Mouse (Mus musculus): Measurements from ENCODE around the gene Gm47955. TPM values are rescaled to one million over a fixed set of nuclear protein-coding genes. Genes with fewer than 3 reads are reported as not detected.
"Not testable (repeated sequence)": the region's sequence is repeated elsewhere in the genome, so short reads cannot be mapped to it uniquely, and the experiment has no call there.

Gene Gm47955
- polyA plus RNA-seq, 1 experiment from 2014 or later, result not detected

GRCm38 (mm10) chr1:82946029-82946428 lies 14.1 kb upstream of the Gm47955 start:
- H3K4me1 ChIP-seq (replicated peaks; ENCODE audit: control insufficient read depth, insufficient read depth, low read length); DNase-seq (ENCODE audit: low spot score); H3K9ac ChIP-seq (ENCODE audit: low read depth, low read length); H3K9me3 ChIP-seq (ENCODE audit: control insufficient read depth, low read length); H3K27ac ChIP-seq (ENCODE audit: low read depth, low read length); H3K4me3 ChIP-seq (ENCODE audit: low read depth, low read length); H3K27me3 ChIP-seq (replicated peaks; ENCODE audit: control insufficient read depth, insufficient read depth, low read length); H3K36me3 ChIP-seq (ENCODE audit: control insufficient read depth, insufficient read depth, low read length); ATAC-seq (replicated peaks; ENCODE audit: low FRiP score); H3K4me2 ChIP-seq: not testable (repeated sequence)
- 91% methylated on average over 2 of the region's 2 CpGs for WGBS

- H3K27ac ChIP-seq (ENCODE audit: low read depth, low read length), result no peak overlapping the region
- ATAC-seq (replicated peaks; ENCODE audit: low FRiP score) (no peak), DNase-seq (ENCODE audit: low spot score) (no peak)
- no peak overlapping the region for H3K4me2 ChIP-seq
- no peak overlapping the region for H3K9ac ChIP-seq (ENCODE audit: low read depth, low read length)
- no peak overlapping the region for H3K4me3 ChIP-seq (ENCODE audit: low read depth, low read length)
- 86% methylated on average over 2 of the region's 2 CpGs for WGBS
- no peaks in the 10 kb centered on the region for H3K27me3 ChIP-seq (replicated peaks; ENCODE audit: control insufficient read depth, insufficient read depth, low read length)
- H3K36me3 ChIP-seq (ENCODE audit: control insufficient read depth, insufficient read depth, low read length), result no peaks in the 10 kb centered on the region
- no peaks in the 10 kb centered on the region for H3K9me3 ChIP-seq (ENCODE audit: control insufficient read depth, low read length)
- no peaks in the 10 kb centered on the region for H3K4me1 ChIP-seq (replicated peaks; ENCODE audit: control insufficient read depth, insufficient read depth, low read length)
These were observed 11.5 kb upstream of the Gm47955 start for GRCm38 (mm10) chr1:82948601-82949000.

GRCm38 (mm10) chr1:82955913-82956312 lies 4.2 kb upstream of the Gm47955 start, which contains the start of gene Gm7544:
Gene Gm7544 (minus strand): TSS chr1:82956013.
- H3K4me3 ChIP-seq (ENCODE audit: low read depth, low read length); ATAC-seq (replicated peaks; ENCODE audit: low FRiP score); DNase-seq (ENCODE audit: low spot score); H3K9ac ChIP-seq (ENCODE audit: low read depth, low read length); H3K4me1 ChIP-seq (replicated peaks; ENCODE audit: control insufficient read depth, insufficient read depth, low read length); H3K27ac ChIP-seq (ENCODE audit: low read depth, low read length); H3K36me3 ChIP-seq (ENCODE audit: control insufficient read depth, insufficient read depth, low read length); H3K4me2 ChIP-seq; H3K27me3 ChIP-seq (replicated peaks; ENCODE audit: control insufficient read depth, insufficient read depth, low read length); H3K9me3 ChIP-seq (ENCODE audit: control insufficient read depth, low read length): not testable (repeated sequence)

GRCm38 (mm10) chr1:82966413-82966812 lies 6.3 kb downstream of the Gm47955 start:
- DNase-seq (ENCODE audit: low spot score), result no peak
- Histone ChIP-seq H3K9ac (ENCODE audit: low read depth, low read length) (no peak overlapping the region), H3K4me1 (replicated peaks; ENCODE audit: control insufficient read depth, insufficient read depth, low read length) (no peaks in the 10 kb centered on the region), H3K36me3 (ENCODE audit: control insufficient read depth, insufficient read depth, low read length) (no peaks in the 10 kb centered on the region), H3K27ac (ENCODE audit: low read depth, low read length) (no peak overlapping the region), H3K4me2 (no peak overlapping the region), H3K9me3 (ENCODE audit: control insufficient read depth, low read length) (no peaks in the 10 kb centered on the region), H3K4me3 (ENCODE audit: low read depth, low read length) (no peak overlapping the region), H3K27me3 (replicated peaks; ENCODE audit: control insufficient read depth, insufficient read depth, low read length) (no peaks in the 10 kb centered on the region)
- no peak for ATAC-seq (replicated peaks; ENCODE audit: low FRiP score)
- WGBS, result 66% methylated on average over 3 of the region's 3 CpGs

GRCm38 (mm10) chr1:82972046-82972445 lies 12.0 kb downstream of the Gm47955 start:
- Histone ChIP-seq H3K27me3 (replicated peaks; ENCODE audit: control insufficient read depth, insufficient read depth, low read length) (no peaks in the 10 kb centered on the region), H3K36me3 (ENCODE audit: control insufficient read depth, insufficient read depth, low read length) (no peaks in the 10 kb centered on the region), H3K27ac (ENCODE audit: low read depth, low read length) (no peak overlapping the region), H3K9me3 (ENCODE audit: control insufficient read depth, low read length) (no peaks in the 10 kb centered on the region), H3K4me2 (no peak overlapping the region), H3K4me1 (replicated peaks; ENCODE audit: control insufficient read depth, insufficient read depth, low read length) (peaks cover 14% of the 10 kb centered on the region), H3K9ac (ENCODE audit: low read depth, low read length) (no peak overlapping the region), H3K4me3 (ENCODE audit: low read depth, low read length) (no peak overlapping the region)
- no peak for DNase-seq (ENCODE audit: low spot score)
- 17% methylated on average over 4 of the region's 4 CpGs for WGBS
- no peak; the same call in 1 of the 2 replicates for ATAC-seq (replicated peaks; ENCODE audit: low FRiP score)

GRCm38 (mm10) chr1:82973244-82973643 lies 13.2 kb downstream of the Gm47955 start:
- no peak for DNase-seq (ENCODE audit: low spot score)
- Histone ChIP-seq H3K4me2 (no peak overlapping the region), H3K36me3 (ENCODE audit: control insufficient read depth, insufficient read depth, low read length) (no peaks in the 10 kb centered on the region), H3K9ac (ENCODE audit: low read depth, low read length) (no peak overlapping the region), H3K27me3 (replicated peaks; ENCODE audit: control insufficient read depth, insufficient read depth, low read length) (no peaks in the 10 kb centered on the region), H3K9me3 (ENCODE audit: control insufficient read depth, low read length) (no peaks in the 10 kb centered on the region), H3K27ac (ENCODE audit: low read depth, low read length) (no peak overlapping the region), H3K4me3 (ENCODE audit: low read depth, low read length) (no peak overlapping the region), H3K4me1 (replicated peaks; ENCODE audit: control insufficient read depth, insufficient read depth, low read length) (peaks cover 14% of the 10 kb centered on the region)
- WGBS, result 64% methylated on average over 1 of the region's 1 CpGs
- no peak for ATAC-seq (replicated peaks; ENCODE audit: low FRiP score)

- Histone ChIP-seq H3K4me1 (replicated peaks; ENCODE audit: control insufficient read depth, insufficient read depth, low read length) (peaks cover 14% of the 10 kb centered on the region), H3K27me3 (replicated peaks; ENCODE audit: control insufficient read depth, insufficient read depth, low read length) (no peaks in the 10 kb centered on the region), H3K9ac (ENCODE audit: low read depth, low read length) (no peak overlapping the region), H3K4me2 (peak overlapping the region; percentile 33; the same call in 1 of the 2 replicates), H3K36me3 (ENCODE audit: control insufficient read depth, insufficient read depth, low read length) (no peaks in the 10 kb centered on the region), H3K9me3 (ENCODE audit: control insufficient read depth, low read length) (no peaks in the 10 kb centered on the region), H3K27ac (ENCODE audit: low read depth, low read length) (no peak overlapping the region), H3K4me3 (ENCODE audit: low read depth, low read length) (no peak overlapping the region)
- DNase-seq (ENCODE audit: low spot score), result no peak
- WGBS, result 34% methylated on average over 6 of the region's 6 CpGs
- no peak for ATAC-seq (replicated peaks; ENCODE audit: low FRiP score)
These were observed 13.8 kb downstream of the Gm47955 start for GRCm38 (mm10) chr1:82973901-82974300.

- ATAC-seq (replicated peaks; ENCODE audit: low FRiP score) (peak; percentile 77), DNase-seq (ENCODE audit: low spot score) (no peak)
- Histone ChIP-seq H3K9me3 (ENCODE audit: control insufficient read depth, low read length) (no peaks in the 10 kb centered on the region), H3K4me2 (peak overlapping the region; percentile 33), H3K27me3 (replicated peaks; ENCODE audit: control insufficient read depth, insufficient read depth, low read length) (no peaks in the 10 kb centered on the region), H3K36me3 (ENCODE audit: control insufficient read depth, insufficient read depth, low read length) (no peaks in the 10 kb centered on the region), H3K4me3 (ENCODE audit: low read depth, low read length) (no peak overlapping the region), H3K4me1 (replicated peaks; ENCODE audit: control insufficient read depth, insufficient read depth, low read length) (peaks cover 14% of the 10 kb centered on the region), H3K27ac (ENCODE audit: low read depth, low read length) (no peak overlapping the region), H3K9ac (ENCODE audit: low read depth, low read length) (no peak overlapping the region)
- 32% methylated on average over 9 of the region's 9 CpGs for WGBS
These were observed 14.3 kb downstream of the Gm47955 start for GRCm38 (mm10) chr1:82974342-82974741.

- Histone ChIP-seq H3K4me1 (replicated peaks; ENCODE audit: control insufficient read depth, insufficient read depth, low read length) (peaks cover 14% of the 10 kb centered on the region), H3K27ac (ENCODE audit: low read depth, low read length) (no peak overlapping the region), H3K4me2 (no peak overlapping the region), H3K9ac (ENCODE audit: low read depth, low read length) (no peak overlapping the region), H3K4me3 (ENCODE audit: low read depth, low read length) (no peak overlapping the region), H3K36me3 (ENCODE audit: control insufficient read depth, insufficient read depth, low read length) (no peaks in the 10 kb centered on the region), H3K9me3 (ENCODE audit: control insufficient read depth, low read length) (no peaks in the 10 kb centered on the region), H3K27me3 (replicated peaks; ENCODE audit: control insufficient read depth, insufficient read depth, low read length) (no peaks in the 10 kb centered on the region)
- ATAC-seq (replicated peaks; ENCODE audit: low FRiP score), result no peak
- 55% methylated on average over 5 of the region's 5 CpGs for WGBS
- DNase-seq (ENCODE audit: low spot score), result no peak
These were observed 15.7 kb downstream of the Gm47955 start for GRCm38 (mm10) chr1:82975750-82976149.

Measured in liver, embryonic 11.5 days (tissue).